Mouse (Mus musculus) embryonic facial prominence, embryonic 11.5 days (tissue): ENCODE results near the gene Pak1. TPM values are rescaled to one million over a fixed set of nuclear protein-coding genes. Genes with fewer than 3 reads are reported as not detected.
"Not testable (repeated sequence)": the region's sequence is repeated elsewhere in the genome, so short reads cannot be mapped to it uniquely, and the experiment has no call there.

Source experiments
- ATAC-seq: fragments of 200-750 bp; cut with Nextera tagmentation; replicated peaks from 2 replicates; pipeline ENCODE4 v1.8.0; 2017; ENCODE audit warnings: low read depth; ENCODE audit not compliant: insufficient number of reproducible peaks, low FRiP score, low TSS enrichment
- DNase-seq: peaks from one replicate; pipeline ENCODE4 v3.0.0-alpha.2; 2015; ENCODE audit warnings: low spot score
- H3K27ac ChIP-seq: fragments of 300-500 bp; sonication (generic); replicated peaks from 2 replicates; pipeline ENCODE4 v1.5.1; 2014; ENCODE audit warnings: mild to moderate bottlenecking, low read depth, low read length, control low read depth
- H3K27me3 ChIP-seq: fragments of 300-500 bp; sonication (generic); 2 replicates; pipeline ENCODE4 v1.6.1; 2014; ENCODE audit warnings: mild to moderate bottlenecking, low read length, moderate library complexity, mixed read lengths; ENCODE audit not compliant: control insufficient read depth, insufficient read depth
- H3K36me3 ChIP-seq: fragments of 300-500 bp; sonication (generic); replicated peaks from 2 replicates; pipeline ENCODE4 v1.6.1; 2014; ENCODE audit warnings: low read depth, mild to moderate bottlenecking, low read length, moderate library complexity, mixed read lengths; ENCODE audit not compliant: control insufficient read depth, insufficient read depth
- H3K4me1 ChIP-seq: fragments of 300-500 bp; sonication (generic); 2 replicates; pipeline ENCODE4 v1.6.1; 2014; ENCODE audit warnings: low read length, mixed read lengths; ENCODE audit not compliant: control insufficient read depth, insufficient read depth
- H3K4me2 ChIP-seq: fragments of 300-500 bp; sonication (generic); 2 replicates; pipeline ENCODE4 v1.6.1; 2014; ENCODE audit warnings: low read depth, mild to moderate bottlenecking, control low read depth, low read length, moderate library complexity
- H3K4me3 ChIP-seq: fragments of 300-500 bp; sonication (generic); 2 replicates; pipeline ENCODE4 v1.5.1; 2014; ENCODE audit warnings: low read depth, low read length, control low read depth
- H3K9ac ChIP-seq: fragments of 300-500 bp; sonication (generic); replicated peaks from 2 replicates; pipeline ENCODE4 v1.6.1; 2014; ENCODE audit warnings: mild to moderate bottlenecking, control low read depth, low read length
- H3K9me3 ChIP-seq: fragments of 300-500 bp; sonication (generic); replicated peaks from 2 replicates; pipeline ENCODE4 v1.6.1; 2016; ENCODE audit warnings: mild to moderate bottlenecking, low read length, inconsistent platforms, mixed read lengths; ENCODE audit not compliant: control insufficient read depth
- WGBS: fragments of 180-500 bp; shearing (Covaris S2); extraction: QIAGEN DNeasy Blood & Tissue Kit; methylation state at CpG from one replicate; pipeline ENCODE4 v1.1.7; 2014; 5-methylcytosine and 5-hydroxymethylcytosine counted together
- polyA plus RNA-seq: library from polyadenylated mRNA; unstranded; fragments of >200 nt; fragmentation: Nextera tagmentation; extraction: Ambion mirVana; gene quantifications from 2 replicates; pipeline ENCODE4 v1.2.1, GENCODE M21; 2014

The Pak1 gene
- polyA plus RNA-seq, 1 experiment from 2014 or later: 51.4 TPM

- ATAC-seq: no peak
- Histone ChIP-seq H3K27me3 (no peaks in the 10 kb centered on the region), H3K9me3 (no peaks in the 10 kb centered on the region), H3K4me2 (no peak overlapping the region), H3K36me3 (no peaks in the 10 kb centered on the region), H3K4me1 (no peaks in the 10 kb centered on the region), H3K27ac (no peak overlapping the region), H3K9ac (no peak overlapping the region), H3K4me3 (no peak overlapping the region)
- 83% methylated on average over 3 of the region's 3 CpGs for WGBS
- no peak for DNase-seq
Observed at GRCm38 (mm10) chr7:97844419-97844818, 56.1 kb downstream of the Pak1 start.

GRCm38 (mm10) chr7:97845546-97845945 lies 57.2 kb downstream of the Pak1 start:
- Histone ChIP-seq H3K27me3 (no peaks in the 10 kb centered on the region), H3K9ac (no peak overlapping the region), H3K4me2 (no peak overlapping the region), H3K9me3 (no peaks in the 10 kb centered on the region), H3K4me1 (no peaks in the 10 kb centered on the region), H3K27ac (no peak overlapping the region), H3K4me3 (no peak overlapping the region), H3K36me3 (no peaks in the 10 kb centered on the region)
- ATAC-seq (no peak), DNase-seq (no peak)
- WGBS: 77% methylated on average over 2 of the region's 2 CpGs

- no peak overlapping the region for H3K9ac ChIP-seq
- no peak for DNase-seq
- no peaks in the 10 kb centered on the region for H3K9me3 ChIP-seq
- no peaks in the 10 kb centered on the region for H3K36me3 ChIP-seq
- H3K27ac ChIP-seq: no peak overlapping the region
- ATAC-seq: no peak
- no peaks in the 10 kb centered on the region for H3K4me1 ChIP-seq
- H3K4me3 ChIP-seq: no peak overlapping the region
- no peak overlapping the region for H3K4me2 ChIP-seq
- H3K27me3 ChIP-seq: no peaks in the 10 kb centered on the region
Observed at GRCm38 (mm10) chr7:97846539-97846938, 58.2 kb downstream of the Pak1 start.

GRCm38 (mm10) chr7:97849557-97849956 lies 61.2 kb downstream of the Pak1 start:
- not testable (repeated sequence) for DNase-seq, H3K9ac ChIP-seq, ATAC-seq, H3K9me3 ChIP-seq, H3K4me2 ChIP-seq, H3K4me1 ChIP-seq, H3K36me3 ChIP-seq, H3K4me3 ChIP-seq, H3K27ac ChIP-seq, H3K27me3 ChIP-seq
- 79% methylated on average over 3 of the region's 3 CpGs for WGBS

GRCm38 (mm10) chr7:97850331-97850730 lies 62.0 kb downstream of the Pak1 start:
- no peak overlapping the region for H3K9ac ChIP-seq
- H3K4me2 ChIP-seq: no peak overlapping the region
- no peak overlapping the region for H3K4me3 ChIP-seq
- no peaks in the 10 kb centered on the region for H3K9me3 ChIP-seq
- H3K27ac ChIP-seq: no peak overlapping the region
- H3K36me3 ChIP-seq: no peaks in the 10 kb centered on the region
- DNase-seq: no peak
- 88% methylated on average over 3 of the region's 3 CpGs for WGBS
- H3K27me3 ChIP-seq: no peaks in the 10 kb centered on the region
- ATAC-seq: no peak
- no peaks in the 10 kb centered on the region for H3K4me1 ChIP-seq

GRCm38 (mm10) chr7:97863512-97863911 lies 75.2 kb downstream of the Pak1 start:
- Histone ChIP-seq H3K9me3 (no peaks in the 10 kb centered on the region), H3K4me2 (no peak overlapping the region), H3K27me3 (no peaks in the 10 kb centered on the region), H3K4me1 (no peaks in the 10 kb centered on the region), H3K27ac (no peak overlapping the region), H3K9ac (no peak overlapping the region), H3K36me3 (no peaks in the 10 kb centered on the region), H3K4me3 (no peak overlapping the region)
- DNase-seq (no peak), ATAC-seq (no peak)
- whole genome bisulfite sequencing: 78% methylated on average over 3 of the region's 3 CpGs

GRCm38 (mm10) chr7:97864531-97864930 lies 76.2 kb downstream of the Pak1 start:
- H3K4me2 ChIP-seq: no peak overlapping the region
- no peak overlapping the region for H3K9ac ChIP-seq
- H3K9me3 ChIP-seq: no peaks in the 10 kb centered on the region
- 86% methylated on average over 1 of the region's 1 CpGs for WGBS
- H3K4me3 ChIP-seq: no peak overlapping the region
- H3K4me1 ChIP-seq: no peaks in the 10 kb centered on the region
- H3K27me3 ChIP-seq: no peaks in the 10 kb centered on the region
- ATAC-seq (no peak), DNase-seq (no peak)
- H3K36me3 ChIP-seq: no peaks in the 10 kb centered on the region
- H3K27ac ChIP-seq: no peak overlapping the region

GRCm38 (mm10) chr7:97867866-97868265 lies 79.5 kb downstream of the Pak1 start:
- WGBS: 77% methylated on average over 5 of the region's 5 CpGs

More at GRCm38 (mm10) chr7:97867866-97868265, 79.5 kb downstream of the Pak1 start:
- H3K4me2 ChIP-seq: no peak overlapping the region
- ATAC-seq (no peak), DNase-seq (no peak)
- H3K27ac ChIP-seq: no peak overlapping the region
- no peak overlapping the region for H3K9ac ChIP-seq
- H3K27me3 ChIP-seq: no peaks in the 10 kb centered on the region
- no peaks in the 10 kb centered on the region for H3K4me1 ChIP-seq
- no peaks in the 10 kb centered on the region for H3K9me3 ChIP-seq
- no peaks in the 10 kb centered on the region for H3K36me3 ChIP-seq
- H3K4me3 ChIP-seq: no peak overlapping the region
